Mouse (Mus musculus): Measurements from ENCODE around the gene Gmeb1.

Gene Gmeb1

GRCm38 (mm10) chr4:132176474-132176873, 84.9 kb downstream of the Gmeb1 start:
- ChIA-PET CTCF (interaction anchor here (0.5 to 3.1 kb wide), 14 partner anchors 11 to 325 kb away, joined by 3 to 26 read pairs (median 4); no protein-coding TSS in a partner anchor), POLR2A (interaction anchor here in 3 of 4 experiments (0.6 to 8.8 kb wide), 10 partner anchors 17 to 1867 kb away, joined by 3 to 53 read pairs (median 4); partner anchors contain the start of gene Ythdf2 (in 1 of the 3))
